Mouse (Mus musculus) erythroid progenitor cell, adult 5-6 weeks (primary cell): ENCODE results near the gene Ice2. TPM values are rescaled to one million over a fixed set of nuclear protein-coding genes. Genes with fewer than 3 reads are reported as not detected.

Experiments used
- ATAC-seq: replicated peaks from 2 replicates; pipeline ENCODE4 v1.8.0; 2016; ENCODE audit warnings: moderate number of reproducible peaks, mild to moderate bottlenecking, moderate TSS enrichment, inconsistent platforms; ENCODE audit not compliant: poor library complexity, low FRiP score, severe bottlenecking
- total RNA-seq, 2 experiments: library from RNA; stranded (forward) in 1 of 2; stranded (reverse) in 1 of 2; fragments of 150-400 nt in 1 of 2; fragments of 186-747, 209-891 nt in 1 of 2; gene quantifications; 2 replicates each; pipeline versions ENCODE4 v1.2.3 to v1.2.4; 2015 to 2017; ENCODE audit warnings: low replicate concordance in 2 of 2

Gene Ice2
- total RNA-seq, 2 experiments from 2014 or later = 1.9 to 4.2 TPM

- no peak for ATAC-seq
Measured at GRCm38 (mm10) chr9:69457143-69457542, 59.4 kb downstream of the Ice2 start.

DNA sequence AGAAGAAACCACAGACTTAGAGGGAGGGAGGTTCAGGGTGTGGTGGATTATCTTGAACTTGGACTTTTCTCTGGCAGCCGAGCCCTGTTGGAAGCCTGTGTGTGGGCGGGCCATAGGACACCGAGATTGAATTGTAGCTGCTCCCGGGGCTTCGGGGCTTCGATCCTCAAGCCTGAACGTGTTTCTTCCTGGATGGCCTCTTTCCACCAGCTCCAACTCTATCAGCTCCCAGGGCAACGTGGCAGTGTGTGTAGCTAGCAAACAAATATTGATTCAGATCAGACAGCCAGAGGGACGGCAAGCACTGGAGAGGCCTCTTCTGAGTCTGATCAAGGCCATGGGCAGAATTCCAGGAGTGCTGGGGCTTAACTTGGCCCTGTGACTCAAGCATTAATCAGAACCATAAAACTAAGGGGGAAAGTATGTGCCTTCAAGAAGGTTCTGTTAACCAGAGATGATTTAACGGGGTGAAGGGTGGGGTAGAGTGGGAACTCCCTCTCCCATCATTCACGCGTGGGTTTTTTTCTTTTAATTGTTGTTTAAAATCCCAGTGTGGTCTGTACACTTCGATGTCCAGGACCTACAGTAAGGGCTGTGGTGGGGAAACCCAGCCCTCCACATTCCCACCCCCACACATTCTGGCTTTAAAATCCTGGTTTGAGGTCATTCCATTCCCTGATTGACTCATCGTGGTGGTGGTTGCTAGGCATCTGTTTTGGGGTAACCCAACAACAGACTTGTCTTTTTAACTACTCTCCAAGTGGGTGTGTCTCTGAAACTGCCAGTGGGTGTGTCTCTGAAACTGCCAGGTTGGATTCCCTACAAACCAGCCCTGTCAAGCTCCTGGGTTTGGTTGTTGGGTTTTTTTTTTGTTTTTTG is 60.3 kb downstream of the Ice2 start:
- no peak for ATAC-seq

DNA sequence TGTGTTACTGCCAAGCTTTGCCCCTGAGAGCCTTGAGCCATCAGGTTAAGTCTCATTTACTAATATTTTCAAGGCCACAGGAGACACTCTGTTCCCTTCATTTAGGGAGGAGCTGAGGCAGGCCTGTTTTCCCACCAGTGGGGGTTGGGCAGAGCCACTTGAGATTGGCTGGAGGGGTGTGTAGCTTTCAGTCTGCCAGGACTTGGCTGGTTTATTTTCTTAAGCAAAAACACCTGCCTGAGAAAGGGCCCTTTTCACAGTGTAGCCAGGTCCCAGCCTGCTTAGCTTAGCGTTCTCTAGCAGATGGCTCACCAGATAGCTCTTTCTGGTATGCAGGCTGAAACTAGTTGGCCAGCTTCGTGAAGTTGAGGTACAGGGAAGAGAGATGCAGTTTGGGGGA is 61.3 kb downstream of the Ice2 start:
- no peak for ATAC-seq

DNA sequence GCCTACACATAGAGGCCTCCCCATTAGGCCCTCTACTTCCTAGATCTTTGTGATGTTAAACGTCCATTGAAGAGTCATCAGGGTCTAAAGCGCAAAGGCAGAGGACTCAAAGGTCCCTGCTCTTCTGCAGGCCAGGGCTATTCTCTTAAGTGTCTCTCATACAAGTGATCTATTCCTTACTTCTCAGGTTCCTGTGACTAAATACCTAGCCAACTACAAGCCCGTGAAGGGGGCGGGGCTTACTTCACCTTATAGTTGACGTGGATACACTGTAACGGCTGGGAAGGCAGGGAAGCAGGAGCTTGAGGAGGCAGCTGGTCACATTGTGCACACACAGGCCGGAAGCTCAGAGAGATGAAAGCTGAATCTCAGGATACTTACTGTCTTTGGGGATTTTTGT is 62.2 kb downstream of the Ice2 start:
- ATAC-seq = no peak

DNA sequence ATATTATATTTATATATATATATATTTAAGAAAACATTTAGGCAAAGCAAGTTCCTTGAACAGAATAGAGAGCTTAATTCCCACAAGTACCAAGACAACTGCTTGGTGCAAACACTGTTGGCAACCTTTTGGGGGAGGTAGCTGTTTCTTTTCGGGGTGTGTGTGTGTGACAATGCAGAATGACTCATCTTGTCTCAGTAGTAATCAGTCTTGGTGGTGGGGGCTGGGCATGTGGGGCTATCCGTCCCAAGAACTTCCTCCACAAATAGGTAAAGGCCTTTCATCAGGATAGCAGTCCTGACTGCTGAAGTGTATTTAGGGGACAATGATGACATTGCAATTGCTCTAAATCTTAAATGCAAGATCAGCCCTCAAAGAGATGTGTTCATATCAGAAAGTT is 65.3 kb downstream of the Ice2 start:
- ATAC-seq = no peak

- ATAC-seq = no peak
Measured at GRCm38 (mm10) chr9:69464109-69464756, 66.5 kb downstream of the Ice2 start.

- ATAC-seq = no peak
Measured at GRCm38 (mm10) chr9:69466098-69466497, 68.4 kb downstream of the Ice2 start.

DNA sequence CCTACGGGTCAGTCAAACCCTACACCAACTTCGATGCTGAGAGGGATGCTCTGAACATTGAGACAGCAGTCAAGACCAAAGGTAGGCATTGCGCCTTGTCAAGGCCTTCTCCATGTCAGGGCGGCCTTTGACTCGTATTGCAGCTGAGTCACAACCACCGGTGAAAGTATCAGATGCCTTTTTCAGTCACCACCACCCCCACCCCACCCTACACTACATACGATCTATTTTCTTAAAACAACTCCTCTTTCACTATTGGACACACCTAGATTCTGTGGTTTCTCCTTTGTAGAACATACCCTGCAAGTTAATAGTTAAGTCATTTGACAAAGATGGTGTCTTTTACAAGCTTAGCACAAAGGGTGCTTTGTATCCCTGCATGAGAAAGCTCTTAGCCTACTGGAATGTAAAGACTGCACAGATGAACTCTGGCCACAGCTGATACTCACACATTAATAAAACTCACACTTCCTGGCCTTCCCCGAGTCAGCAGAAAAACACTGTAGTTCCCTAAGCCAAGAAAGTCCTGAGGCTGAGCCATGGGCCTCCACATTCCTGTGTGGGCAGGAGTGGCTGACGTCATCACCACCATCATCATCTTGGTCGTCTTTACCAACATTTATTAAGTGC is 69.7 kb downstream of the Ice2 start:
- no peak for ATAC-seq

DNA sequence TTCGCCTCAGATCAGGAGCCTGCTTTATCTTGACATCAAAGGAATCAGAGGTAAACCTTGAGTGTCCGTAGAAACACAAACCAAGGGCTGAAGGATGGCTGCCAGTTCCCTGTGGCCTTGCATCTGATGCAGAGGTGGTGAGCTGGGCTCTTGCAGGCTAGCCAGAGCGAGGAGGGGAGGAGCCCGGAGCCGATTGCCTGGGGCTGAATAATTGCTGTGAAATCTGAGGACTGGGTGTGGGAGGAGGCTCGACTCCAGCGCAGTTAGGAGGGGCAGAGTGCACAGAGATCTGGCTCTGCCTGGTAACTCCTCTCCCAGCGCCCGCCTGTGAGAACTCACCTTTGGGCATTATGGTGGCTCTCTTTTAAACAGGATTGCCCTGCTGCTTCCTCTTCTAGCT is 71.3 kb downstream of the Ice2 start:
- no peak for ATAC-seq

- ATAC-seq = no peak
Measured at GRCm38 (mm10) chr9:69470362-69470761, 72.7 kb downstream of the Ice2 start.

- ATAC-seq = no peak
Measured at GRCm38 (mm10) chr9:69470921-69471320, 73.2 kb downstream of the Ice2 start.

DNA sequence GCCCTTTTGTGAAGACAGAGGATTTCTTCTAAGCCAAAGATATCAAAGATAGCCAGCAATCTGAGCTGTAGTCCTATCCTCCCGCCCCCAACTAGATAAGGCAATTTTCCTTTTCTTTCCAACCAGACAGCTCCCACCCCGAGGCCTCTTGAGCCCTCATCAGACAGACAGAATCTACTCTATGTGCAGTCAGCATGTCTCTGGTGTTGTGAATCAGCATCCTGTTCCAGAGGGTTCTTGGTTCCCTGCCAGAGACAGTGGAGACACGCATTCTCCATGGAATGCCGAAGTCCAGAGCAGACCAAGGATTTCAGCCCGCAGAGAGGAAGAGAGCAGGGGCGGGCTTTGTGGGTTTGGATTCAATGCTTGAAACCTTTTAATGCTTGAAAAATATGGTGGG is 75.0 kb downstream of the Ice2 start:
- no peak for ATAC-seq

DNA sequence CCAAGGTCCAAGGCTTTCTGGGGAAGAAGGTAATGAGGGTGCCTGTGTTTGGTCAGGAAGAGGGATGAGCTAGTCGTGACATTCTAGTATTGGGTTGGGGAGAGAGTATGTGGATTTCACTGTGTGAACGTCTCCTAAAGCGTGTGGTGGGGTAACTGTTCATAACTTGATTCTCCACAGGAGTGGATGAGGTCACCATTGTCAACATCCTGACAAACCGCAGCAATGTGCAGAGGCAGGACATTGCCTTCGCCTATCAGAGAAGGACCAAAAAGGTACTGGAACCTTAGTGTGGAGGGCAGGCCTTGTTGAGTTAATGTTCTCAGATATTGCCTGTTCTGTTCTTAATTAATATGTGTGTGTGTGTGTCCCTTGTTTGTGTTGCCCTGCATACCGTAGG is 78.2 kb downstream of the Ice2 start:
- ATAC-seq = no peak

DNA sequence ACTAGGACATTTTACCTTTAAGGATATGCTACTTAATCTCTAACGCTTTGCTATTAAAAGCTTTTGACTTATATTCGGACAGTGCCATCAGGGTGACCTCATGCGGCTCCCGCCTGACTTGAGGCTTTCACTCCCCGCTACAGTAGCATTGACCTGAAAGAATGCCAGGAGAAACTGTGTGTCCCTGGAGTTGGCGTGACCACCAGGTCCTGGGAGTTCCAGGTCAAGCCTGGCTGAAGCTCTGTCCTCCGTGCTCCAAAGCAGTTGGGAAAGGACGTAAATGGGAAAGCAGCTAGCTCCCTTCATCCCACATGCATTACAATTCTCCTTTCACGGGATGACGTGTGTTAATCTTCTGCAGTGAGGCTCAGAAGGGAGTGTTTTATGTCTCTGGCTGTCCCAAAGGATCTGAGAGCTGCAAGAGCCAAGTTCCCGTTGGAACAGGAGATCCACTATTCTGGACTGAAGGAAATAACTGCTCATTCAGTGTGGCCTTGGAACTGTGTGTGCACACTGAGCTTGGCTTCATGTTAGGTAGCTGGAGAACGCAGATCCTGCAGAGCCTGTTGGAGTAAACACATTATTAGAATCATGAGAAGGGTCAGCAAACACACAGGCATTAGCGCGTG is 79.6 kb downstream of the Ice2 start:
- no peak for ATAC-seq

- ATAC-seq = no peak
Measured at GRCm38 (mm10) chr9:69477824-69478222, 80.1 kb downstream of the Ice2 start.

DNA sequence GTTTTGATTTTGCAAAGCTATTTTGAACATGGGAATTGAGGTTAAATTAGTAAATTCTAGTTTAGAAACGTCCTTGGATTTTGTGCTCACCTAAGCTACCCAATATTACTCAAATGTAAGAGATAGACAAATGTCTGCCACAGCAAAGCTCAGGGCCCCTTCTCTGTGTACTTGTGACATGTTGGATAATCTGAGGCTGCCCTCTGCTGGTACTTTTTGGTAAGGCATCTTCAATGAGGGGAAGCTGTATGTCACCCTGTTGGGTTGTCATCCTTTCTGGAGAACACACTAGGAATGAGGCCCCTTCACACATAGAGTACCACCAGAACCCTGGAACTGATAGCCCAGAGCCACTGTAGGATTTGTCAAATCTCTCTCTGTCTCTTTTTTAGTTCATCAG is 82.6 kb downstream of the Ice2 start:
- no peak for ATAC-seq

Other genes starting within 250 kb of the Ice2 start
- gene Anxa2, start 55.7 kb downstream of the Ice2 start, total RNA-seq (2015; ENCODE audit: low replicate concordance) = 40.7 and 70.3 TPM in 2 replicates
- gene Anxa2, start 55.7 kb downstream of the Ice2 start, total RNA-seq (2017; ENCODE audit: low replicate concordance) = 17.9 and 34.8 TPM in 2 replicates